Mouse (Mus musculus) forebrain, embryonic 14.5 days (tissue): Measurements from ENCODE around the gene Spink4. TPM values are rescaled to one million over a fixed set of nuclear protein-coding genes. Genes with fewer than 3 reads are reported as not detected.
A peak's percentile ranks its signal among the peaks of the same experiment; 100 is the strongest.

Experiments
- ATAC-seq: fragments of 200-750 bp; cut with Nextera tagmentation; 2 replicates; pipeline ENCODE4 v1.8.0; 2017; ENCODE audit warnings: mild to moderate bottlenecking, moderate library complexity
- DNase-seq: peaks from one replicate; pipeline ENCODE4 v3.0.0-alpha.2; 2015; ENCODE audit warnings: low spot score
- H3K27ac ChIP-seq: fragments of 300-500 bp; sonication (generic); 2 replicates; pipeline ENCODE4 v1.5.1; 2014; ENCODE audit warnings: low read depth, mild to moderate bottlenecking, control low read depth, low read length, moderate library complexity
- H3K27me3 ChIP-seq: fragments of 300-500 bp; sonication (generic); replicated peaks from 2 replicates; pipeline ENCODE4 v1.6.1; 2014; ENCODE audit warnings: low read length, control low read depth, mixed read lengths; ENCODE audit not compliant: control insufficient read depth, insufficient read depth
- H3K36me3 ChIP-seq: fragments of 300-500 bp; sonication (generic); 2 replicates; pipeline ENCODE4 v1.6.1; 2014; ENCODE audit warnings: low read length, control low read depth; ENCODE audit not compliant: control insufficient read depth, insufficient read depth
- H3K4me1 ChIP-seq: fragments of 300-500 bp; sonication (generic); 2 replicates; pipeline ENCODE4 v1.6.1; 2014; ENCODE audit warnings: antibody characterized with exemption, low read length, control low read depth; ENCODE audit not compliant: control insufficient read depth, insufficient read depth
- H3K4me2 ChIP-seq: fragments of 300-500 bp; sonication (generic); 2 replicates; pipeline ENCODE4 v1.6.1; 2014; ENCODE audit warnings: mild to moderate bottlenecking, control low read depth, low read length
- H3K4me3 ChIP-seq: fragments of 300-500 bp; sonication (generic); 2 replicates; pipeline ENCODE4 v1.5.1; 2014; ENCODE audit warnings: low read depth, low read length, control low read depth
- H3K9ac ChIP-seq: fragments of 300-500 bp; sonication (generic); 2 replicates; pipeline ENCODE4 v1.6.1; 2014; ENCODE audit warnings: mild to moderate bottlenecking, low read length, control low read depth, moderate library complexity
- H3K9me3 ChIP-seq: fragments of 300-500 bp; sonication (generic); replicated peaks from 2 replicates; pipeline ENCODE4 v1.6.1; 2016; ENCODE audit warnings: low read length, control low read depth, mixed read lengths; ENCODE audit not compliant: control insufficient read depth
- WGBS: fragments of 180-500 bp; shearing (Covaris S2); extraction: QIAGEN DNeasy Blood & Tissue Kit; methylation state at CpG from one replicate; pipeline ENCODE4 v1.1.7; 2014; 5-methylcytosine and 5-hydroxymethylcytosine counted together
- polyA plus RNA-seq: library from polyadenylated mRNA; unstranded; fragments of >200 nt; fragmentation: Nextera tagmentation; extraction: Ambion mirVana; gene quantifications from 2 replicates; pipeline ENCODE4 v1.2.1, GENCODE M21; 2014

Spink4 gene
- polyA plus RNA-seq, 1 experiment from 2014 or later = not detected

- H3K9me3 ChIP-seq = no peaks in the 10 kb centered on the region
- no peak overlapping the region for H3K4me2 ChIP-seq
- no peaks in the 10 kb centered on the region for H3K4me1 ChIP-seq
- H3K27me3 ChIP-seq = no peaks in the 10 kb centered on the region
- no peak overlapping the region for H3K9ac ChIP-seq
- DNase-seq (no peak), ATAC-seq (no peak)
- 95% methylated on average over 2 of the region's 2 CpGs for WGBS
- no peaks in the 10 kb centered on the region for H3K36me3 ChIP-seq
- H3K4me3 ChIP-seq = no peak overlapping the region
- H3K27ac ChIP-seq = no peak overlapping the region
Observed at GRCm38 (mm10) chr4:40895646-40896045, 24.2 kb upstream of the Spink4 start.

DNA sequence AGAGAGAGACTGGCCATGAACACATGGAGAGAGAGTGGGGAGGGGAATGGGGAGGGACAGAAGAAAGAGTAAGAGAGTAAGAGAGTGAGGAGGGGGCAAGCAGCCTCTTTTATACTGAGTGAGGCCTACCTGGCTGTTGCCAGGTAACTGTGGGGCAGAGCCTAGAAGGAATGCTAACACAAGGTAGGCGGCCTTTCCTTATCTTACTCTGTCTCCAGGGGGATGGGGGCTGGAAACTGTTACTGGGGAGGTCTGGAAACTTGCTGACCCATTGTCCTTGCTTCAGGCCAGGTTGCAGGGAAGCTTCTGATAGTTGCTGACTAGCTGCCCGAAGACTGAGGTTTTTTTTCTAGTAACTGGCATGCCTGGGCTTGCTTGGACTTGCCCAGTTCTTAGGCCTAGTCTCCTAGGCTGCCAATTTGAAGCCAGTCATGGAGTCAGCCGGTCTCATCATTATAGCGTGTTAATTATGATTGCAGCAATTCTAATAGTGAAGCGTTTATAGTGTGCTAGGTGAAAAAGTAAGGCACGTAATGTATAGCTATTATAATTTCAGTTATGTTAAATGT, 21.3 kb upstream of the Spink4 start:
- Histone ChIP-seq H3K27ac (no peak overlapping the region), H3K4me3 (no peak overlapping the region), H3K9me3 (no peaks in the 10 kb centered on the region), H3K4me2 (no peak overlapping the region), H3K9ac (no peak overlapping the region), H3K27me3 (no peaks in the 10 kb centered on the region), H3K36me3 (no peaks in the 10 kb centered on the region), H3K4me1 (no peaks in the 10 kb centered on the region)
- WGBS = 80% methylated on average over 6 of the region's 6 CpGs
- ATAC-seq = no peak
- no peak for DNase-seq

DNA sequence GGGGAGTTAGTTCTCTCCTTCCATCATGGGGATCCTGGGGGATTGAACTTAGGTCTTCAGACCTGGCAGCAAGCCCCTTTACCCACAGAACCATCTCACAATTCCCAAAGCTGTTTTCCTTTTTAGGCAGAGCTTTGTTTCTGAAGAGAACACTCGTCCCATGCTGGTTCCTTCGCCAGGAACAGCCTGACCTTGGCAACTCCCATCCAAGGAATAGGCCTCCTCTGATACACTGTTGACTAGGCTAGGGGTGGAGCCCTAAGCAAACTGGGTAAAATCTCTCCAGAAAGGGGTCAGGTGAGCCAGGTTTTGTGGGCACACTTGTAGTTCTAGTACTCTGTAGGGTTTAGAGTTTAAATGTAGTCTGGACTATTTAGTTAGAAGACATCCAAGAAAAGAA, 20.6 kb upstream of the Spink4 start:
- no peaks in the 10 kb centered on the region for H3K27me3 ChIP-seq
- H3K27ac ChIP-seq = no peak overlapping the region
- no peak overlapping the region for H3K4me3 ChIP-seq
- ATAC-seq = no peak
- no peak overlapping the region for H3K4me2 ChIP-seq
- no peak overlapping the region for H3K9ac ChIP-seq
- no peaks in the 10 kb centered on the region for H3K9me3 ChIP-seq
- WGBS = 74% methylated on average over 2 of the region's 2 CpGs
- H3K4me1 ChIP-seq = no peaks in the 10 kb centered on the region
- H3K36me3 ChIP-seq = no peaks in the 10 kb centered on the region
- DNase-seq = no peak

DNA sequence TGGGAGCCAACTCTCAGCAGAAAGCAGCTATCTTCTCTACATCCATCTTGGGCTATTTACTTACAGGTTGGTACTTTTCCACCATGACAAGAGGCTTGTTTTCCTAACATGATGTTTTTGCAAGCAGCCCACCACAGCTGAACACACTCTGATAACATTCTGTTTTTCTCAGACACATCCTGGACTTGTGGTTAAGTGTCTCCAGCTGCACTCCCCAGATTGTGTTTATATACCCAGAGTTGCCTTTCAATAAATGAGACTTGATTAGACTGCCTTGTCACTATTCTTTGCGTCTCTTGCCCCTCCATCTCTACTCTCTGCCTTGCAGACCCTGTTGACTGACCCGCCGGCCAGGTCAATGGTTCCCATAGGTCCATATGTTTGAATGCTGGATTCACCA, 19.8 kb upstream of the Spink4 start:
- Histone ChIP-seq H3K27ac (no peak overlapping the region), H3K4me3 (no peak overlapping the region), H3K9ac (no peak overlapping the region), H3K4me2 (no peak overlapping the region), H3K9me3 (no peaks in the 10 kb centered on the region), H3K4me1 (no peaks in the 10 kb centered on the region), H3K27me3 (no peaks in the 10 kb centered on the region), H3K36me3 (no peaks in the 10 kb centered on the region)
- no peak for DNase-seq
- 98% methylated on average over 3 of the region's 3 CpGs for WGBS
- ATAC-seq = no peak

- 87% methylated on average over 4 of the region's 4 CpGs for WGBS
- no peak for ATAC-seq
- no peak overlapping the region for H3K27ac ChIP-seq
- no peaks in the 10 kb centered on the region for H3K4me1 ChIP-seq
- H3K4me2 ChIP-seq = no peak overlapping the region
- no peaks in the 10 kb centered on the region for H3K36me3 ChIP-seq
- no peak overlapping the region for H3K4me3 ChIP-seq
- H3K9ac ChIP-seq = no peak overlapping the region
- no peaks in the 10 kb centered on the region for H3K27me3 ChIP-seq
- no peaks in the 10 kb centered on the region for H3K9me3 ChIP-seq
- DNase-seq = no peak
Observed at GRCm38 (mm10) chr4:40900612-40901011, 19.2 kb upstream of the Spink4 start.

GRCm38 (mm10) chr4:40906298-40906697, 13.6 kb upstream of the Spink4 start:
- 61% methylated on average over 1 of the region's 1 CpGs for WGBS
- Histone ChIP-seq H3K9me3 (no peaks in the 10 kb centered on the region), H3K4me3 (no peak overlapping the region), H3K36me3 (no peaks in the 10 kb centered on the region), H3K4me2 (no peak overlapping the region), H3K27ac (no peak overlapping the region), H3K4me1 (no peaks in the 10 kb centered on the region), H3K27me3 (no peaks in the 10 kb centered on the region), H3K9ac (no peak overlapping the region)
- no peak for ATAC-seq
- peak; percentile 48 for DNase-seq

DNA sequence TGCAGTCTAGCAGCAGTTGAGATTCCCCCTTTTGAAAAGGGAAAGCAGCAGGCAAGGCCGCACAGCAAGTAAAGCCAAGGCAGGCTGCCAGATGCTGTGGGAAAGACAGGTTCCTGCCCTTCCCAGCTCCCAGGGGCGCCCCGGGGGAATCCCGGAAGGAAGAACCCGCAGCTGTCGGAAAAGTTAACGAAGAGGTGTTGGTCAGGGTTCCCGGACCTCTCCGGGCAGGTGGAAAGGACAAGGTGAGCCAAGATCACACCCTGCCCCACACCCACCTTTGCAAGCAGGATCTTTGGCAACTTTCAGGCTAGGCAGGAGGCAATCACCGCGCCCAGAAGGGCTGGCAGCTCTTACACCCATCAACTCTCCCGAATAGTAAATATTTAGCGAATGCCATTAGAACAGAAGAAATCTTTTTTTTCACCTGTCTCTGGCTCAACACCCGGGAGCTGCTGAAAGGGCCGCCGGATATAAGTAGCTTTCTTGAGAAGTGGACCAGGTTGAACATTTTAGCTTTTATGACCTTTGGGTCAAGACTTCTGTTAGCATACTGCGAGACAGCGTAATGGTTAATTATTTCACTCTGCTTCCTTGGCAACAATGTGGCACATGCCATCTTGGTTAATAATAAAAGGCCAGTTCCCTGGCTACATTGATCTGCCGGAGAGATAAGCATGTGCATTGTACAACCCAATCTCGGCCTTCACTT, 11.4 kb upstream of the Spink4 start:
- Histone ChIP-seq H3K4me3 (no peak overlapping the region), H3K9me3 (no peaks in the 10 kb centered on the region), H3K4me2 (no peak overlapping the region), H3K4me1 (no peaks in the 10 kb centered on the region), H3K27me3 (no peaks in the 10 kb centered on the region), H3K36me3 (no peaks in the 10 kb centered on the region), H3K27ac (no peak overlapping the region), H3K9ac (no peak overlapping the region)
- DNase-seq (peak; percentile 65), ATAC-seq (no peak)
- WGBS = 48% methylated on average over 20 of the region's 20 CpGs

DNA sequence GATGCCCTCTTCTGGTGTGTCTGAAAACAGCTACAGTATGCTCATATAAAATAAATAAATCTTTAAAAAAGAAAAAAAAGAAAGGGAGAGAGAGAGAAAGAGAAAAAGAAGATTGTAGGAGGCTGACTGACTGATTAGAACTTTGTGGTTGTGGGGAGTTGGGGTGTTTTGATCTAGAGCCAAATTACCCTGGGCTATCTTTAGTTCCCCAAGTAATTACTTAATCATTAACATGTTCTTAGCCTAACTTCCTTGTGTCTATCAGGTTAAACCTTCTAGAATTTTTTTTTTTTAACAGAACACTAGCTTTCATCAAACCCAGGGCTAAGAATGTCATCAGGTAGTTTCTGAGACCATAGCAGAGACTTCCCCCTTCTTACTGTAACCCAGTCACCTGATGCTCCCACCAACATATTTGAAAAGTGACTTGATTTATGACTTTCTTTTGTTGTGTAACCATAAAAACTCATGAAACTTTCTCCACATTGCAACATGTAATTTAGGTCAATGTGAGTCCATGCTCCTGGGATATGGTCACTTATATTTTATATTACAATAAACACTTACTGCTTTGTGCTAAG, 5.5 kb upstream of the Spink4 start:
- Histone ChIP-seq H3K4me3 (no peak overlapping the region), H3K27ac (no peak overlapping the region), H3K9me3 (no peaks in the 10 kb centered on the region), H3K27me3 (no peaks in the 10 kb centered on the region), H3K4me1 (no peaks in the 10 kb centered on the region), H3K36me3 (no peaks in the 10 kb centered on the region), H3K4me2 (no peak overlapping the region), H3K9ac (no peak overlapping the region)
- DNase-seq (no peak), ATAC-seq (no peak)

- no peaks in the 10 kb centered on the region for H3K4me1 ChIP-seq
- no peak overlapping the region for H3K4me3 ChIP-seq
- ATAC-seq (no peak), DNase-seq (no peak)
- H3K27me3 ChIP-seq = no peaks in the 10 kb centered on the region
- no peak overlapping the region for H3K9ac ChIP-seq
- H3K36me3 ChIP-seq = no peaks in the 10 kb centered on the region
- H3K27ac ChIP-seq = no peak overlapping the region
- no peak overlapping the region for H3K4me2 ChIP-seq
- 78% methylated on average over 5 of the region's 5 CpGs for WGBS
- no peaks in the 10 kb centered on the region for H3K9me3 ChIP-seq
Observed at GRCm38 (mm10) chr4:40915947-40916346, 3.9 kb upstream of the Spink4 start.
